Comparison of ENCODE assay signal across 8 mouse cellular contexts in genomic region chr8:116863357-116864021, GRCm38 (mm10). TPM values are rescaled to one million over a fixed set of nuclear protein-coding genes. Genes with fewer than 3 reads are reported as not detected.
A peak's percentile ranks its signal among the peaks of the same experiment; 100 is the strongest.
DNase-seq lines count a peak whose midpoint lies in the region; ATAC-seq and TF ChIP-seq lines count a peak whose summit lies in the region.

No protein-coding gene starts in this region.

- peak overlapping the region; percentile 42 for H3K9ac ChIP-seq in forebrain, embryonic 16.5 days (replicated peaks; ENCODE audit: low read depth, low read length)
- H3K9ac ChIP-seq in heart, postnatal 0 days (replicated peaks; ENCODE audit: low read depth, low read length), result no peak overlapping the region
- H3K9ac ChIP-seq in liver, embryonic 12.5 days, result no peak overlapping the region

- TF ChIP-seq POLR2A in myocyte (IDR thresholded peaks at IDR 0.05; ENCODE audit: insufficient read length, low read depth), result no peak

- no peak for TF ChIP-seq CTCF in heart, postnatal 0 days (IDR thresholded peaks at IDR 0.05; ENCODE audit: low read depth)

- no peak overlapping the region for H3ac ChIP-seq in myocyte (ENCODE audit: control insufficient read depth, insufficient read length)

- peak overlapping the region; percentile 37 for H3K4me3 ChIP-seq in forebrain, embryonic 16.5 days (replicated peaks; ENCODE audit: low read length)
- peak overlapping the region; percentile 14 for H3K4me3 ChIP-seq in heart, postnatal 0 days (ENCODE audit: low read depth, low read length)
- H3K4me3 ChIP-seq in liver, embryonic 12.5 days, result peak overlapping the region; percentile 21
- no peak overlapping the region for H3K4me3 ChIP-seq in myocyte

- no peaks in the 10 kb centered on the region for H3K79me2 ChIP-seq in myocyte (ENCODE audit: control insufficient read depth, insufficient read depth)

- peak; percentile 15 for DNase-seq in thymus, postnatal 25 days
- DNase-seq in thymus, postnatal 0 days (ENCODE audit: low spot score), result no peak
- DNase-seq in heart, postnatal 0 days (ENCODE audit: low spot score), result peak; percentile 23
- DNase-seq in kidney, postnatal 14 days, result peak; percentile 83
- peak; percentile 46 for DNase-seq in testis, postnatal 14 days (ENCODE audit: low spot score)

- H3K27me3 ChIP-seq in forebrain, embryonic 16.5 days (replicated peaks; ENCODE audit: control insufficient read depth, insufficient read depth, low read length), result 0 out of 2 replicates have a peak, but pooled peaks cover 3% of the 10 kb centered on the region
- peaks cover 10% of the 10 kb centered on the region for H3K27me3 ChIP-seq in heart, postnatal 0 days (ENCODE audit: control insufficient read depth, insufficient read depth, low read length)
- H3K27me3 ChIP-seq in liver, embryonic 12.5 days (replicated peaks), result peaks cover 36% of the 10 kb centered on the region
- peaks cover 5% of the 10 kb centered on the region for H3K27me3 ChIP-seq in myocyte (ENCODE audit: control insufficient read depth, insufficient read depth, insufficient read length)

- no peak overlapping the region for H3K27ac ChIP-seq in forebrain, embryonic 16.5 days (ENCODE audit: low read length)
- H3K27ac ChIP-seq in heart, postnatal 0 days (ENCODE audit: low read depth), result no peak overlapping the region
- no peak overlapping the region for H3K27ac ChIP-seq in liver, embryonic 12.5 days

- H3K9me3 ChIP-seq in forebrain, embryonic 16.5 days (ENCODE audit: control insufficient read depth, low read length), result no peaks in the 10 kb centered on the region
- 0 out of 2 replicates have a peak, but pooled peaks cover 5% of the 10 kb centered on the region for H3K9me3 ChIP-seq in heart, postnatal 0 days (replicated peaks; ENCODE audit: control insufficient read depth, low read length)
- H3K9me3 ChIP-seq in liver, embryonic 12.5 days (replicated peaks), result no peaks in the 10 kb centered on the region

- peak; percentile 86 for ATAC-seq in forebrain, embryonic 16.5 days
- ATAC-seq in heart, postnatal 0 days (ENCODE audit: insufficient read depth, low read depth), result peak; percentile 41; the same call in 1 of the 2 replicates
- ATAC-seq in liver, embryonic 12.5 days, result no peak

- peak overlapping the region; percentile 64 for H3K4me2 ChIP-seq in forebrain, embryonic 16.5 days (ENCODE audit: low read length)
- H3K4me2 ChIP-seq in heart, postnatal 0 days (ENCODE audit: low read depth, low read length), result peak overlapping the region; percentile 51
- peak overlapping the region; percentile 48 for H3K4me2 ChIP-seq in liver, embryonic 12.5 days
- H3K4me2 ChIP-seq in myocyte (ENCODE audit: low read depth), result peak overlapping the region; percentile 24

- peaks cover 7% of the 10 kb centered on the region for H3K4me1 ChIP-seq in forebrain, embryonic 16.5 days (replicated peaks; ENCODE audit: control insufficient read depth, insufficient read depth, low read length)
- H3K4me1 ChIP-seq in heart, postnatal 0 days (ENCODE audit: control insufficient read depth, insufficient read depth), result 0 out of 2 replicates have a peak, but pooled peaks cover 6% of the 10 kb centered on the region
- H3K4me1 ChIP-seq in liver, embryonic 12.5 days, result no peaks in the 10 kb centered on the region

- no peak for TF ChIP-seq EP300 in heart, postnatal 0 days (IDR thresholded peaks at IDR 0.05; ENCODE audit: low read depth)

- H3K36me3 ChIP-seq in forebrain, embryonic 16.5 days (ENCODE audit: control insufficient read depth, insufficient read depth), result no peaks in the 10 kb centered on the region
- H3K36me3 ChIP-seq in heart, postnatal 0 days (replicated peaks; ENCODE audit: control insufficient read depth, insufficient read depth, low read length), result no peaks in the 10 kb centered on the region
- H3K36me3 ChIP-seq in liver, embryonic 12.5 days, result no peaks in the 10 kb centered on the region
- H3K36me3 ChIP-seq in myocyte (ENCODE audit: control insufficient read depth, insufficient read depth), result no peaks in the 10 kb centered on the region

- WGBS in forebrain, embryonic 16.5 days, result 4% methylated on average over 30 of the region's 30 CpGs
- WGBS in heart, postnatal 0 days, result 4% methylated on average over 30 of the region's 30 CpGs
- WGBS in liver, embryonic 12.5 days (ENCODE audit: insufficient replicate concordance), result 5% methylated on average over 27 of the region's 30 CpGs

TF ChIP-seq in myocyte, 11 proteins besides CTCF, POLR2A, EP300 and RAD21:
- no peak for TF ChIP-seq CEBPB (IDR thresholded peaks at IDR 0.05; ENCODE audit: insufficient read depth, poor library complexity, severe bottlenecking)
- no peak for TF ChIP-seq TCF3 (IDR thresholded peaks at IDR 0.05; ENCODE audit: insufficient read length, low read depth)
- TF ChIP-seq SRF (IDR thresholded peaks at IDR 0.05; ENCODE audit: control insufficient read depth, insufficient read length, low read depth), result no peak
- no peak for TF ChIP-seq USF1 (IDR thresholded peaks at IDR 0.05; ENCODE audit: low read depth)
- no peak for TF ChIP-seq POLR2AphosphoS2 (IDR thresholded peaks at IDR 0.05; ENCODE audit: insufficient read length, low read depth)
- no peak for TF ChIP-seq E2F4 (IDR thresholded peaks at IDR 0.05; ENCODE audit: insufficient read depth)
- TF ChIP-seq MYOD1 (IDR thresholded peaks at IDR 0.05; ENCODE audit: control insufficient read depth in 1 of 3, insufficient read length in 2 of 3, low read depth in 2 of 3), result no peak
- TF ChIP-seq TCF12 (IDR thresholded peaks at IDR 0.05; ENCODE audit: insufficient read depth, poor library complexity, severe bottlenecking), result no peak
- no peak for TF ChIP-seq REST (IDR thresholded peaks at IDR 0.05; ENCODE audit: insufficient read depth, insufficient read length)
- no peak for TF ChIP-seq MAX (IDR thresholded peaks at IDR 0.05; ENCODE audit: low read depth)
- TF ChIP-seq MYOG (IDR thresholded peaks at IDR 0.05; ENCODE audit: control insufficient read depth in 1 of 3, insufficient read depth in 1 of 3, insufficient read length in 2 of 3, low read depth in 2 of 3), result no peak

RNA-seq across cellular contexts. Expression of gene Cmc2, which starts 57.8 kb away (rescaled TPM):
- 132 and 136 TPM in 2 replicates for polyA plus RNA-seq in thymus, postnatal 0 days (2015; fragmentation: Nextera tagmentation; extraction: Ambion mirVana)
- 28.6 and 30.8 TPM in 2 replicates for polyA plus RNA-seq in forebrain, embryonic 16.5 days (2015; fragmentation: Nextera tagmentation; extraction: Ambion mirVana)
- total RNA-seq in heart, postnatal 0 days (2014; rRNA removed; ENCODE audit: low replicate concordance), result 37.2 and 65.8 TPM in 2 replicates
- polyA plus RNA-seq in heart, postnatal 0 days (2015; fragmentation: Nextera tagmentation; extraction: Ambion mirVana), result 139 and 161 TPM in 2 replicates
- 83.5 and 87.1 TPM in 2 replicates for polyA plus RNA-seq in liver, embryonic 12.5 days (2016; fragmentation: Nextera tagmentation; extraction: Ambion mirVana)
- 37.1 TPM for polyA plus RNA-seq in myocyte (2012; fragmentation: generic; extraction: Trizol)

RNA-seq across cellular contexts. Expression of gene Cenpn, which starts 58.0 kb away (rescaled TPM):
- polyA plus RNA-seq in thymus, postnatal 0 days (2015; fragmentation: Nextera tagmentation; extraction: Ambion mirVana), result 32.2 and 35.4 TPM in 2 replicates
- 13.5 and 15.2 TPM in 2 replicates for polyA plus RNA-seq in forebrain, embryonic 16.5 days (2015; fragmentation: Nextera tagmentation; extraction: Ambion mirVana)
- 4.4 and 19.2 TPM in 2 replicates for total RNA-seq in heart, postnatal 0 days (2014; rRNA removed; ENCODE audit: low replicate concordance)
- polyA plus RNA-seq in heart, postnatal 0 days (2015; fragmentation: Nextera tagmentation; extraction: Ambion mirVana), result 9.4 and 10.1 TPM in 2 replicates
- 37.3 and 41.1 TPM in 2 replicates for polyA plus RNA-seq in liver, embryonic 12.5 days (2016; fragmentation: Nextera tagmentation; extraction: Ambion mirVana)
- polyA plus RNA-seq in myocyte (2012; fragmentation: generic; extraction: Trizol), result 9.2 TPM
